Mouse (Mus musculus): ENCODE measurements around the gene Grin2a.
"Not testable (repeated sequence)": the region's sequence is repeated elsewhere in the genome, so short reads cannot be mapped to it uniquely, and the experiment has no call there.

Grin2a gene

DNA sequence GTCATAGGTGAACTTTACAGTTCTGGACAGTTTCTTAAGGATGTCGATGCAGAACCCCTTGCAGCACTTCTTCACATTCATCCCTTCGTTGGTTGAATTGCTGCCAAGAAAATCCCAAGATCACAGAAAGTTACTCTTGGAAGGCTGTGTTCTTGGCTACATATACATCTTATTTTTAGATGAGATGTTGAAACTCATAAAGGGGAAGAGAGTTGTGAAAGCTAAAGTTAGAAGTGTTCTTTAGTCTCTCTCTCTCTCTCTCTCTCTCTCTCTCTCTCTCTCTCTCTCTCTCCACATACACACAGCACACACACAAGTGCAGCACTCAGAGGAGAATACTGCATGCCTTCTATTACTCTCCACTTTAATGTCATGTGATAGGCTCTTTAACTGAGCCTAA is 331.9 kb downstream of the Grin2a start:
- DNase-seq (ENCODE audit: low read depth, low spot score) = no peak

DNA sequence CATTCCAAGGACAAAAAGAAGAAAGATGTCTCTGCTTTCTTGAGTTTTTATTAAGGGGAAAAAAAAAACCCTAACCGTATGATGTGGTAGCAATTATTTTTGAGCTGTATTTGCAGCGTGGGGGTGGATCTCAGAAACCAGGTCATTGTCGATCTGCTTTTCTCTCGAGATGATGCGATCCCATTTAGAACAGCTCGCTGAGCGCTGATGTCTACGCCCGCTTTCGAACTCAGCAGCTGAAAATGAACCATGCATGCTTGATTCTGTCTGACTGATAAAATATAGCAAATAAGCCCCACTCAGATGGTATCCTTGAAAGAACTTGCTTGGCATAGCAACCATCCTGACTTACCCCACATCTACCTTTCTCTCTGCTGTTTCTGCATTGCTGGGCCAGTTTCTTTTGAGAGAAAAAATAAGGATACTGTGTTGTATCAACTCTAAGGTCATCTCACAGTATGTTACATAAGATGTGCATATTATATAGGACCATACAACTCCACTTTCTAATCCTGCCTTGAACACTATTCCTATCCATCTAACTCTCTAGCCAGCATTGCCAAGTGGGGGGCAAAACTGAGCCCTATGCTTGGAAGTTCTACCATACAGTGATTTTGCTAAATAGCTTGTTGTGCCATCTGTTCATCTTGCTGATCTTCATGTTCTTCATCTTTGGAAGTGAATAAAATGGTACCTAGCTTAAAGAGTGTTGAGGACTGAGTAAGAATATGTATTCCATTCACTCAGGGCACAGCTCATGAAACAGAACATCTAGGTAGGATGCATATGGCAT is 369.5 kb downstream of the Grin2a start:
- no peak for DNase-seq (ENCODE audit: low read depth, low spot score)

DNA sequence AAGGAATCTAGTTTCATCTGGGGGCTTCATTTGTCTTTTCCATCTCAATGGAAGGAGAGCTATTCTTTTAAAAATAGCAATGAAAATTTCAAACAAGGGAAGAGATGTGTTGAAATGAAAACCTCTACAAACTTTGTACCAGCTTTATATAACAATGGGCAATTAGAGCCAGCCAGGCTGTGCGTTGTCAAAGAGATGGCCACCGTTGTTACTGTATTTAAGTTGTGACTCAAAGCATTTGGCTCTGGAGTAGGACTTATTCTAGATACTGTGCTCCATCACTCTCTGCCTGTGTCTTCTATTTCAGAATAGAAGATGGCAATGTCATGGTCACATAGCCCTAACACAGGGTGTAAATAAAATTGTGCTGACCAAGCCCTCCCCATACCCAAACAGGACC is 371.0 kb downstream of the Grin2a start:
- DNase-seq (ENCODE audit: low read depth, low spot score) = no peak

DNA sequence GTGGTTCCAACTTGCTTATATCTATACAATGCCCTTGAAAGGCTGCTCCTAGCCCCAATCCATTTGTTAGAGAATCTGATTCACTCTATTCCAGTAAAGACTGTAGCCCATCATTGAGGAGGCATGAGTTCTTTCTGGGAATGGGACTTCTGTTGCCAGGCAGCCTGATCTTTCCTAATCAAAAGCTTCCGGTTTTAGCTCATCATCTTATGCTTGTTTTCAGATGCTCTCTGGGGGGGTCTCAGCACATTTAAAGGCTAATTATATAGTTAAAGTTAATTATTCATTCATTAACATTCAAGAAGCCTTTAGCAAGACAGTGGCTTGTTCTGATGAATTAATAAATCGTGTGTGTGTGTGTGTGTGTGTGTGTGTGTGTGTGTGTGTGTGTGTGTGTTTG is 377.2 kb downstream of the Grin2a start:
- DNase-seq (ENCODE audit: low read depth, low spot score) = no peak

DNA sequence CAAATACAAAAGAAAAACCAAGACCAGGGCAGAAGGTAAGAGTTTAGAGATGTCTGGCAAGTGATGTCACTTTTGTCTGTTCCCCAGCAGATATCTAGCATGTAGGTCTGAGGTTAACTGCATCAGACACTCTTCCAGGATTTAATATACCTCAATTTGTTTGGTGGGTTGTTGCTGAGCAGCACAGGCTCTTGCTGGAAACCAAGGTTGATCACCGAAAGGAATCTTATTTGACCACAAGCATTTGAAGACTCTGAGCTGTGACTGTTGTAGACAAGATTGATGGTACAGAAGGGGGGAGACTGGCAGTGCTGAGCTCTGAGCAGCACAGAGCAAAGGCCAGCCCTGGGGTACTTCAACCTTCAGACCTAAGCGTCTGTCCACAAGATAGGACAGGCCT is 378.1 kb downstream of the Grin2a start:
- DNase-seq (ENCODE audit: low read depth, low spot score) = no peak

DNA sequence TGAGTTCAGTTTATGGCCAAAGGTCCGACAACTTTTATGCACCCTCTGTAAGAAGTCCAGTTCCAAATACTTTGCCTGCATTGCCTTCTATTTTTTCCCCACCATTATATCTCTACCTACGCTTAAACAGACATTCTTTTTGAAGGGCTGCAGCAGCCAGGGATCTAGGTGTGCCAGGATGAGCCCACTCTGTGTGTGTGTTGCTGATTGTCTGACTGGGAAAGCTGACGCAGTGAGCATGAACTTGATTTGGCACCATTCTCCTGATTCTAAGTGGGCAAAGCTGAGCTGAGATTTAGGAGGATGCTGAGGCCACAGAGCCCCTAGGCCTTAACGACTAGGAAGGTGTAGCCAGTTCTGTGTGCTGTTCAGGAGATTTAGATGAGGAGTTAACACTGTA is 378.6 kb downstream of the Grin2a start:
- DNase-seq (ENCODE audit: low read depth, low spot score) = no peak

DNA sequence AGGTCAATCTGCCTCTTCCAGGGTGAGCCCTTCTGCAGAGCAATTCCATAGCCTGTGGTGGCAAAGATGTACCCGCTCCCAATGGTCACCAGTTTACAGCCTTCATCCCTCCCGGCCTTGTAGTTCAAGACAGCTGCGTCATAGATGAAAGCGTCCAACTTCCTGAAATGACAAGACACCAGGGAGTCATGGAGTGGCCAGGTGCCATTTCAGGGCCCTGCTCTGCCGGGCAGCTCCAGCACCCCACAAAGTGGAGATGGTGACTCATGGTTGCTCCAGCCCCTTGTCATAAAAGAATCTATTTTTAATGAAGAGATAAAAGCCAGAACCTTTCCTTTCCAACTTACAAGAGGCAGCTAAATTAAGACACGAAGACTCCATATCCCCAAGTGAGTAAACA is 382.8 kb downstream of the Grin2a start:
- not testable (repeated sequence) for DNase-seq (ENCODE audit: low read depth, low spot score)

DNA sequence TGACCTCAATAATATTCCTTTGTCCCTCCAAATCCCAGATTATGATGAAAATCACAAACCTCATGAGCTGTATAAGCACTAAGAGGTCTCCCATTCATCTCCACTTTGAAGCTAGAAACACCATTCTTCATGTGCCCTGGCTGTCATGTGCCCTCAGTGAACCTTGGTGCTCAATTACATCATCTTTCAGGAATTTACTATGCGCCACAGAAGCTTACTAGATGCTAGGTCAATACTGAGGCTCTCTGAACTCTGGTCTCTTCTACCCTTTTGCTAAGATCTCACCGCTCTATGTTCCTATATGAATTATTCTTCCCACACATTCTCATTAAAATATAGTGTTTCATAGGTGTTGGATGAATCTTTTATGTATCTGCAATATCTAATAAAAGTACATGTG is 387.9 kb downstream of the Grin2a start:
- no peak for DNase-seq (ENCODE audit: low read depth, low spot score)

DNA sequence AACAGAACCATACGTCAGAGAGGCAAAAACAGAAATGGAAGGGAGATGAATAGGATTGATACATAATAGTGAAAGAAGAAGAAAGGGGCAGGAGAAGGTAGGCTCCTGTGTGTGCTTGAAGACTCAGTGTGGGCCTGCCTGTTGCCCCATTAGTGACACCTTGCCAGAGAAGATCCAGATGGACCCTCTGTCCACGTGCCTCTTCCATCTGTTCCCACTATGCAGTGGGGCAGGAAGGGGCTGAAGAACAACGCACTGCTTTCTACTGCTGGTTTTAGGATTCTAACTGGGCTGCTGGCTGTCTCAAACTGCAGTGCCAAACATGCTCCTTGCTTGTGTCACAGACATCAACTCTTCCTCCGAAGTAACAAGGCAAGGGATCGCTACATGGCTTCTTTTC is 391.4 kb downstream of the Grin2a start:
- no peak for DNase-seq (ENCODE audit: low read depth, low spot score)

DNA sequence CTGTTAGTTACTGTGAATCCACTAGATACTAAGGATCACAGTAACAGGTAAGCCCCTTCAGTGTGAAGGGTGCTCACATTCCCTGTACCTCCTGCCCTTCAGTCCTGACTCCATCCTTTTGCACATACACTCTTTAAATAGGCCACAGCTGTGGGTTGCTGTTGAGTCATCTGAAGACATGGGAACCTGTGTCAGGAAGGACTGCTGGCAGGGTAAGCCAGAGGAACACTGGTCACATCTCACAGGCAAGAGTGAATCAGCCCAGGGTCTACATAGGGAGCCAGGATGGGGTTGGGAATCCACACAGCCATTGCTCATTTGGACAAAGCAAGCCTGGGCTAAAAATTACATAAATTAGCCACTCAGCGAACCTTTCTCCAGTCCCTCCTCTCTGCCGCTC is 392.8 kb downstream of the Grin2a start:
- no peak for DNase-seq (ENCODE audit: low read depth, low spot score)

DNA sequence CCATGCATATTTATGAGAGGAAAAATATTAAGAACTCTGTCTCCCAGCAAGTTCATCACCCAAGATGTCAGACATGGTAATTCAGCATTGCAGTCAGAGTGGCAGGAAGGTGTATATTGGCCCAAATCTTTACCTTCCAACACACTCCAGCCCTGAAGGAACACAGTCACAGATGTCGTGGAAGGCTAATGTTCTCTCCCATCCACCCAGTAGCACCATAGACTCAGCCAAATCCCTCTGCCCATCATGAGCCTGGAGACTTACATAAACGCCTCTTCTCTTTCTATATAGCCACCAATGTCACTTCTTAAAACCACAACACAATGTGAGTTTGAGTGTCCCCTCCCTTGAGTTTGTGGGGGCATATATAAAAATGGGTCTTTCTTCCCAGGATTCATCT is 406.2 kb downstream of the Grin2a start:
- no peak for DNase-seq (ENCODE audit: low read depth, low spot score)

DNA sequence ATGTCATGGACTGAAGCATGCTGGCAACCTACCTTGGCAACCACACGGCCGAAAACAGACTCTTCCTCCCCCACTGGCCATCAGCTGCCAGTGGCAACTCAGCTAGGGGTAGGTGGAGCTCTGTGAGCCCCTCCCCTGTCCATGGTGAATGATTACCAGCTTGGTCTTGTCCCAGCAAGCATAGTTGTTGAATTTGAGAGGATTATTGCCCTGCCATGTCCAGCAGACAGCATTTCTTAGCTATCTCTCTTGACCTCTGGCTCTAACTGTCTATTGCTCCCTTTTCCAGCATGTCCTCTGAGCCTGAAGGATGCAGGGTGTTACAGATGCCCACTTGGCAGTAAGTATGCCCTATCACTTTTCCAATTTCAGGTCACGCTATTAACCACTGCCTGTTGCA is 406.9 kb downstream of the Grin2a start:
- no peak for DNase-seq (ENCODE audit: low read depth, low spot score)

DNA sequence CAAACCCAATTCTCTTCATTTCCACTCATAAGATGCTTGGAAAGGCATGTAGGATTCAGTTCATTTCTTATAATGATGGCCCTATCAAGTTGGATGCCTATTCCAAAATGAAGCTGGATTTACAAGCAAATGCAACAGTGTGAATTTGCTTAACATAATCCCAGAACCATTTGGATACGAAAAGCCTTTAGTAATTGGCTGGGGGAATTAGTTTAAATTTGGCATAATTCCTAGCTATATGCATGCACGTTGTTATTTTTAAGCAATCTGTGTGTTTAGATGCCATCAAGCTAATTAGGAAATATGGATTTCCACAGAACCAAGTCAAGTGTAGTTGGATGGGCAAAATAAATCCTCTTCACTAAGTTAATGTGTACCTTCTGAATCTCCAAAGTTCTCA is 411.4 kb downstream of the Grin2a start:
- no peak for DNase-seq (ENCODE audit: low read depth, low spot score)

DNA sequence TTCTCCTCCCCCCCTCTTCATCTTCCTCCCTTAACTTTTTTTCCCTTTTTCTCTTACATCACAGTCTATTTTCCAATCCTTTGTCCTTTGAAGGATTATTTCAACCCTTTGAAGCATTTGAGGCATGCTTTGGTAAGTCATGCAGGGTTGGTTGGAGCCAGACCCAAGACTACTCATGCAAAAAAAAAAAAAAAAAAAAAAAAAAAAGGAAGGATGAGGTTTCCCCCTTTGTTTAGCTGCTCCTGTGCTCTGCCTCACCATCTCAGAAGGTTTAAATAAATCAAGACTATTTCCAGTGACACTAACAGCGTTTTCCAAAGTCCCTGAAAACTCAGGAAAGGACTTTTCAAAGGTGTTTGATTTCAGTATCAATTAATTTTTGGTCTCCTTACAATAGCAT is 423.6 kb downstream of the Grin2a start:
- no peak for DNase-seq (ENCODE audit: low read depth, low spot score)

DNA sequence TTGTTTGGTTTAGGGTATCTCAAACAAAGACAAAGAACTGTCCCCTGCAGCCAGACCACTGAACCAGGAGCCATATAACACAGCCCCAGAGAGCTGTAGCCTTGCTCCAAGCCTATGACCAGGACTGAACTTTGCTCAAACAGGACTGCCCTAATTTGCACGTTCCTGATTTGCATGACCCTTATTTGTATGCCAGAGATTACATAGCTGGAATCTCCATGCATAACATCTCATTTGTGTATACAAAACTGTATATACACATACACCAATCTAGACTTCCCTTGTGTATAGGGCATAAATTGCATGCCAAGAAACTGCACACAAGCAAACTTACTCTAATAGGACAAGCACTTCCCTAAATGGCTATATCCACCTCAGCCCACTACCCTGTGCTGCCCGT is 428.1 kb downstream of the Grin2a start:
- DNase-seq (ENCODE audit: low read depth, low spot score) = no peak

DNA sequence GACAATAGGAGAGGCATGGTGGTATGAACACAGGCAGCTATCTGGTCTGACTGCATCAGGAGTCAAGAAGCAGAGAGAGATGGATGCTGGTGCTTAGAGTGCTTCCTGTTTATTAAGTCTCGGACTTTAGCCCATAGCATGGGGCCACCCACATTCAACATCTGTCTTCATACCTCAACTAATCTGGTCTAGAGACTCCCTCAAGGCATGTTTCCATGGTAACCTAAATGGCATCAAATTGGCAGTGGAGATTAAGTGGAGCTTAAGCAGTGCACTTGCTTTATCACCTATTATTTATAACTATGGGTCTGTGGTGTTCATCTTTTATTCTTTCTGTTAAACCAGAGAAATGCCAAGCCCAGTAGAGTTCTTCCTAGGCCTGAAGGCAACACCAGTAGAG is 433.5 kb downstream of the Grin2a start:
- DNase-seq (ENCODE audit: low read depth, low spot score) = no peak

DNA sequence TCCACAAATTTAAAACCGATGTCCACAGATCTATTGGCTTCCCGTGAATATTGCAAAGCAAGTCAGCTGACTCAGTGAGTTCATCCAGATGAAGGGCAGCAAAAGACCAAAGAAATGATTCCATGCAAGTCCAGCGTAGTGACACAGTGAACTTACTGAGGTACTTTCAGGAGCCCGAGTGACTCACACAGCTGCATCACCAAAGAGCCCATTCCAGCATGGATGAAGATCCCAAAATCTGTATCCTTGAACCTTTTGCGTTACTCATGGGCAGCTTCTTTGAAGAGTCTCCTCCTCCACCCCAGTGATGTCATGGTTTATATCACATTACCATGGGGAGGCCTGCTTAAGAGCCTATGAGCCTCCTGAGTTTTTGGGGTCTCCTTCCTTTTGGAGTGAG is 460.2 kb downstream of the Grin2a start:
- no peak for DNase-seq (ENCODE audit: low read depth, low spot score)

DNA sequence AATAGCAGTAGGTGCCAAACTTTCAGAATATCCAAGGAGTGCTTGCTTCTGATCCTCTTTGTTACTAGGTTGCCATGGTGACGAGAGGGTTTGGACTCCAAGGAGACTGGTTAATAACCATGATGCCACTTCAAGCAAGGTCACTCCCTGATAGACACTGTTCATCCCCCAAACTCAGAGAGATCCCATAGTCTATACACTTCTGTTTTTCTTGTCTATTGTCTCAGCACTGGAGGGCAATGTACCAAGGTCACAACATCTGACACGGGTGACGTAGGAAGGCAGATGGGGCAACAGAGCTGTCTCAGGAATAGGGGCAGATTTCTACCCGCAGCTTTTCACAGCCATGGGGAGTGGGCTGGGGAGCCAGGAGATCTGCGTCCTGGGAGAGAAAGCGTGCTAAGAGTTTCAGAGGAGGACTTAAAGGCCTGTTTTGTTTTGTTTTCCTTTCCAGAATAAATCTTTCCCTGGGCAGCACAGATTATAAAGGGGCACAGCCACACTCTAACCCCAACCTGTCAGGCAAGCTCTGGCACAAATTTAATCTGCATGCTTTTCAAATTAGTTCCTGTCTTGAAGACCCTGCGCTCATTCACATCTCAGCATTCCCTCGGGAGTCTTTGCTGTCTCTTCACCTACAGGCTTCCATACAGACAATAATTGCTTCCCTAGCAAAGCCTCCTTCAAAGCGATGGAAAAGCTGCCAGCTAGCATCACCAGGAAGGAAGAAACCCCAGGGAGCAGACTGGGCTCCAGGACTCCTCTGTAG is 461.6 kb downstream of the Grin2a start:
- DNase-seq (ENCODE audit: low read depth, low spot score) = no peak

DNA sequence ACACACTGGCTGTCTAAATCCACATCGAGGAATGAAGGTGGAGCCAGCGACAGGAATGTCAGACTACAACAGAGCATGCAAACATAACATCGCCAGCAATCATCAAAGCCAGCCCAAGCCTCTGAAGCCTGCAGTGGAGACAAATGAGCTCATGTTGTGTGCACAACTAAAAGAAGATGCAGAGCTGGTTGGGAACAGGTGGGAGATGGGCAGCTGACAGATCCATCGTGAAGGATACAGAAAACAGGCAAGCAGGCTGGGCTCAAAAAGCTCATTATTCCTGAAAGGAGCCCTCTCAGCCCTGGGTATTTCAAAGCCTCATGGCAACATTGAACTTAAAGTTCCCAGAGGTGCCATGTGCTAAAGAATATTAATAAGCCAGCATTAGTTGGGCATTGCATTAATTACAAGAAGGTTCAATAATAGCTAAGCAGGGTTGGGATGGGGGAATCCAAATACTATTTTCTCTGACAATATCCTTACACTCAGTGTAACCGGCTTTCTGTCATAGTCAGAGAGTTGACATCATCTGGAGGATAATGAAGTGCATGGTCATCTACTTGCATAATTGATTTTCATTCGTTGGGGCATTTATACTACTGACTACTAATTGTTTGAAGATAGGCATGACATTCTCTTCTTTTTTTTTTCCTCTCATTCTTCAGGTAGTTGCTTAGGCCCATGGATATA is 462.4 kb downstream of the Grin2a start:
- DNase-seq (ENCODE audit: low read depth, low spot score) = no peak

DNA sequence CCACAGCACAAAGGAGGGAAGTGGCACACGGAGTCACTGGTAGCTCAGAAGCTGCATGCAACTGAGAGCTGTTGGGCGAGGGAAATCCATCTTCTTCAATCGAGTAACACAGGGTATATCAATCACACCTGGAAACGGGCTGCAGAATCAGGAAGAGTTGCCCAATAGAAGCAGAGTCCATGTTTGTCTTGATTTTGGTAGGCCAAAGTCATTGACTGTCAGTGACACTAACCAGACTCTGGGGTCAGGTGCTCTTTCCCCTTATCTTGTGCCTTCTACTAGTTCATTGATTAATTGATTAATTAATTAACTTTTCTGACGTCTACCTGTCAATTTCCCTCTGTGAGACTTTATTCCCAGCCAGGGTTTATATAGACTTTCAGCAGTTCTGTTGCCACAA is 468.1 kb downstream of the Grin2a start:
- no peak for DNase-seq (ENCODE audit: low read depth, low spot score)

DNA sequence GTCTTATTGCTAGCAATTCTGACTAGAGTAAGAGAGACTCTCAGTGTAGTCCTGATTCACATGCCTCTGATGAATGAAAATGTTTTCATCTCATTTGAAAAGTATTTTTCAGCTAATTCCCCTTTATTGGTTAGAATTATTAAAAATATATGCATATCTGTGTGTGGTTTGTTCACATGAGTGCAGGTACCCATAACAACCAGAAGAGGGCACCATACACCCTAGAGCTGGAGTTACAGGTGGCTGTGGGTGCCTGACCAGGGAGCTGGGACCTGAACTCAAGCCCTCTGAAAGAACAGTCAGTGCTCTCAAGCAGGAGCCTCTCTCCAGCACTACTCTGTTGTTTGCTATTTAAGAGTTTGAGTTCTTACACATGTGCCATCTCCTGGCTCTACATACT is 472.0 kb downstream of the Grin2a start:
- DNase-seq (ENCODE audit: low read depth, low spot score) = peak; percentile 6
